Mouse (Mus musculus) lung, postnatal 36 days (tissue): ENCODE data around the gene Taf1a.
A peak's percentile ranks its signal among the peaks of the same experiment; 100 is the strongest.

Experiments used
- DNase-seq: peaks from one replicate; pipeline ENCODE4 v3.0.0; 2022; ENCODE audit warnings: mixed read lengths

Gene Taf1a

DNA sequence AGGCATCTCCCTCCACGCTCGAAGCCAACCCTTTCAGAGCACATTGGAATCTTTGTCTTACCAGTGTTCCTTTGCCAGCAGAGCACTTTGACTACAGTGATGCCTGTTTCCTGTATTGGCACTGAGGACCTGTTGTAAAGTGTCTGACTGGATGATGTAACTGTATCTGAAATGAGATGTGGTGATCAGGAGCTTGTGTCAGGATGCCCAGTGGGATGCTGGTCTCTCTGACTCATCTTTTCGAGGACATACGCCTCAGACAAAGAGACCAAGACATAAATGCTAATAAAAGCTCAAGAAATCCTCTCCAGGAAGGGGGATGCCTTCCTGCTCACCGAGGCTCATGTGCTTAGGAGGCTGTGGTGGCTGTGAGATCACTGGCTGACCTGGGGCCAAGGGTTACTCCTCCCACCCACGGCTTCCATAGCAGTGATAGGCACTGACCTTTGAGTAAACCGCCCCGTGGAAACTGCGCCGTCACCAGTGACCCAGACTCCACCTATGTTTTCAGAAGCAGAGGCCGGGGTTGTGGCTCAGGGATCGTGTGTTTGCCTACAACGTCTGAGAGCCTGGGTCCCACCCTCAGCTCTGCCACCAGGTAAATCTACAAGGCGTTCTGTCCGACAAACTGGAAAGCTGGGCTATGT, 25.4 kb downstream of the Taf1a start:
- DNase-seq = no peak

DNA sequence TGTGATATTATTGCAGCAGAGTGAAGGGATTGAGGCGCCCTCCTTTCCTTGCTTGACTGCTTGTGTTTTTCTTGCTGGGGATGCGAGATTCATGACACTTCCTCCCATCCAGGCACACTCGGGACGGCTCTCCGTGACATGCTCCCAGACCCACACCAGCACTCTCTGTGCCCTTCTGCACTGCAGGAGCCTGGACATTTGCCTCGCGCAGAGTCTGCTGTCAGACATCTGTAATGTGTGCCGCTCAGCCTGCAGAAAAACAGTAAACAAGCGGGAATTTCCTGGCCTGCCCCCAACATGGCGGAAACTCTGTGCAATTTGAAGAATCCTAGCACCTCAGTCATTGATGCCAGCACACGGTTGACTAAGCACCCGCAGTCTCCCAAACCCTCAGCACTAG, 29.1 kb downstream of the Taf1a start, which contains the start of gene Hhipl2:
Gene Hhipl2 (plus strand): TSS at position 343 of the 400 bp plus-strand sequence.
- DNase-seq = no peak

DNA sequence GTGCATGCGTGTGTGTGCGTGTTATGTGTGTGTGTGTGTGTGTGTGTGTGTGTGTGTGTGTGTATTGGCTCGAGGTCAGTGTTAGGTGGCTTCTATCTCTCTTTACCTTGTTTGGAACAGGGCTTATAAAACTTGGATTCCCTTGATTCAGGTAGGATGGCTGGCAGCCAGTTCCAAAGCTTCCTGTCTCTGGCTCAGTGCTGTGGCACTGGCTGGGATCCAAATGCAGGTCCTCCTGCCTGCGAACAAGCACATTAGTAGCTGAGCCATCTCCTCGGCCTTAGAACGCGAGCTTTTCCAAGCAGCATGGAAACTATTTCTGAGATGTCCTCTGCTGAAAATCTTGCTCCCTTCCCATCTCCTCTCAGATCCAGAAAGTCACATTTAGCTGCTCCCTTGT, 31.0 kb downstream of the Taf1a start:
- no peak for DNase-seq

DNA sequence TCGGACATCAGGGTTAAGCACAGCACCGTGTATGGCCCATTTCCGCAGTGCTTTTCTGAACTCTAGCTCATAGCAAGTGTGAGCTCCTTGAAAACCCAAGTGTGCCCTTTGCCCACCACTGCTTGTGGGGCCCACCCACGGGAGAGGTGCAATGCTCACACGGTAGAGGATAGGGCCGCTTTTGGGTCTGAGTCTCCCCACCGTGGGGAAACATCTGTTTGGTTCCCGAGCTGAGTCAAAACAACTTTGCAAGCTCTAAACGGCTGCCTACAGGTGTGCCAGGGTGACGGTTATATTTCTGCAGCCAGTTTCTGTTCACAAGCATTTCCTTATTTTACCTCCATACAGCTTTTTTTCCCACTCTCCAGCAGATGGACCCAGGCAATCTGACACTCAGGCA, 31.5 kb downstream of the Taf1a start:
- DNase-seq = no peak

- no peak for DNase-seq
These were observed 35.3 kb downstream of the Taf1a start for GRCm38 (mm10) chr1:183424100-183424499.

GRCm38 (mm10) chr1:183434918-183435317, 46.1 kb downstream of the Taf1a start:
- DNase-seq = no peak

- DNase-seq = peak; percentile 79
These were observed 50.3 kb downstream of the Taf1a start for GRCm38 (mm10) chr1:183439036-183439435.

- peak; percentile 88 for DNase-seq
These were observed 53.4 kb downstream of the Taf1a start for GRCm38 (mm10) chr1:183442015-183442774.

DNA sequence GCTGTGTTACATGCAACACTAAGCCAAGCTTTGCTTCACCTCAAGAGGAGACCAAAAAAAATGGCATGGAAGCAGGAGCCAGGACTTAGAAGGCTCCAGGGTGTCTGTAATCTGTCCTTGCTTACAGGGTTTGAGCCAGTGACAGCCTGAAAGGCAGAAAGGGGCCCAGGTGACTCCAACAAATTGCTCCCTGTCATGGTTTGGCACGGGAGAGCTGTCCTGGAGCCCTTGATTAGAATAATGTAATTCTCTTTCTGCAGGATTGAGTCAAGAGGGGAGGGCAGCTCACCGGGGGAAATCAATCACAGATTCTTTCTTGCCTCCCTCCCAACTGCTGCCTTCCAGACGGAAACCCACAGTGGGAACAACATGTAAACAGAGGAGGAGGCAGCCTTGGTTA, 64.3 kb downstream of the Taf1a start:
- no peak for DNase-seq
